Mouse (Mus musculus) colon, adult 2 months (tissue): ENCODE measurements around the gene Gstt4. TPM values are rescaled to one million over a fixed set of nuclear protein-coding genes. Genes with fewer than 3 reads are reported as not detected.

ENCODE experiments used
- polyA plus RNA-seq: library from polyadenylated mRNA; depleted of rRNA; stranded (reverse); fragments of >200 nt; gene quantifications from 2 replicates; pipeline ENCODE4 v1.2.3, GENCODE M21; 2012; rRNA removed

Gene Gstt4
- 0.13 TPM in 1 of 2 replicates, not detected in the other for polyA plus RNA-seq

GRCm38 (mm10) chr10:75822443-75822842 lies at the start of gene Gstt4:
Gene Gstt4 (minus strand): TSS chr10:75822543.

GRCm38 (mm10) chr10:75859786-75860470 lies 37.6 kb upstream of the Gstt4 start, which contains the start of gene Mif:
Gene Mif (minus strand): TSS chr10:75860240.

GRCm38 (mm10) chr10:75837248-75837759 lies 15.0 kb upstream of the Gstt4 start, which contains the start of gene Gstt2:
Gene Gstt2 (minus strand): TSS chr10:75837424.

GRCm38 (mm10) chr10:75798176-75798696 lies 24.1 kb downstream of the Gstt4 start, which contains the start of gene Gstt1:
Gene Gstt1 (minus strand): TSS chr10:75798584.

GRCm38 (mm10) chr10:75780769-75781578 lies 41.4 kb downstream of the Gstt4 start, which contains the start of the genes Gm20441 and Gstt3:
Gene Gm20441 (minus strand): TSS chr10:75780954.
Gene Gstt3 (minus strand): TSS chr10:75781414.

GRCm38 (mm10) chr10:75772795-75773664 lies 49.3 kb downstream of the Gstt4 start, which contains the start of gene Ddt:
Gene Ddt (minus strand): TSS chr10:75773414.

Other genes starting within 250 kb of the Gstt4 start
- 35.7 and 37.0 TPM in 2 replicates for gene Ggt5, start 233.2 kb downstream of the Gstt4 start, polyA plus RNA-seq
- gene Susd2, start 178.5 kb downstream of the Gstt4 start, polyA plus RNA-seq: 22.0 and 27.3 TPM in 2 replicates
- gene Cabin1, start 58.2 kb downstream of the Gstt4 start, polyA plus RNA-seq: 35.2 and 40.9 TPM in 2 replicates
- gene Ddt, start 49.1 kb downstream of the Gstt4 start, polyA plus RNA-seq: 91.9 and 107 TPM in 2 replicates
- 0.49 TPM in 1 of 2 replicates, not detected in the other for gene Gm20441, start 41.6 kb downstream of the Gstt4 start, polyA plus RNA-seq
- 79.4 and 82.9 TPM in 2 replicates for gene Gstt3, start 41.1 kb downstream of the Gstt4 start, polyA plus RNA-seq
- 91.1 and 94.9 TPM in 2 replicates for gene Gstt1, start 24.0 kb downstream of the Gstt4 start, polyA plus RNA-seq
- 202 and 342 TPM in 2 replicates for gene Gstt2, start 14.9 kb upstream of the Gstt4 start, polyA plus RNA-seq
- gene Mif, start 37.7 kb upstream of the Gstt4 start, polyA plus RNA-seq: 757 and 966 TPM in 2 replicates
- gene Derl3, start 70.9 kb upstream of the Gstt4 start, polyA plus RNA-seq: 42.2 and 68.7 TPM in 2 replicates
- gene Smarcb1, start 99.1 kb upstream of the Gstt4 start, polyA plus RNA-seq: 37.4 and 43.5 TPM in 2 replicates
- gene Chchd10, start 110.6 kb upstream of the Gstt4 start, polyA plus RNA-seq: 907 and 1,047 TPM in 2 replicates
- gene Mmp11, start 114.0 kb upstream of the Gstt4 start, polyA plus RNA-seq: 18.7 and 22.4 TPM in 2 replicates
- gene Gm867, start 118.1 kb upstream of the Gstt4 start, polyA plus RNA-seq: not detected in 2 replicates
- 8.1 and 9.0 TPM in 2 replicates for gene Vpreb3, start 120.5 kb upstream of the Gstt4 start, polyA plus RNA-seq
- gene Gm5134, start 132.0 kb upstream of the Gstt4 start, polyA plus RNA-seq: 0.12 and 0.13 TPM in 2 replicates
- gene Zfp280b, start 210.1 kb upstream of the Gstt4 start, polyA plus RNA-seq: 5.3 and 5.5 TPM in 2 replicates